Mouse (Mus musculus): ENCODE results near the gene Eml2.
"Not testable (repeated sequence)": the region's sequence is repeated elsewhere in the genome, so short reads cannot be mapped to it uniquely, and the experiment has no call there.

Eml2 gene

GRCm38 (mm10) chr7:19175708-19176515 lies at the start of gene Eml2:
TSS of gene Eml2 (plus strand) at chr7:19176421.
- DNase-seq (ENCODE audit: low spot score) = no peak

- DNase-seq (ENCODE audit: low spot score) = no peak
Measured at GRCm38 (mm10) chr7:19127744-19128143, 48.5 kb upstream of the Eml2 start.

- no peak for DNase-seq (ENCODE audit: low spot score)
Measured at GRCm38 (mm10) chr7:19129396-19129795, 46.8 kb upstream of the Eml2 start.

GRCm38 (mm10) chr7:19130657-19131056 lies 45.6 kb upstream of the Eml2 start:
- DNase-seq (ENCODE audit: low spot score) = no peak

- DNase-seq (ENCODE audit: low spot score) = peak; percentile 98
Measured at GRCm38 (mm10) chr7:19131324-19131848, 44.8 kb upstream of the Eml2 start.

- DNase-seq (ENCODE audit: low spot score) = no peak
Measured at GRCm38 (mm10) chr7:19136168-19136567, 40.1 kb upstream of the Eml2 start.

GRCm38 (mm10) chr7:19136673-19137334 lies 39.4 kb upstream of the Eml2 start:
- DNase-seq (ENCODE audit: low spot score) = no peak

GRCm38 (mm10) chr7:19137380-19137779 lies 38.8 kb upstream of the Eml2 start:
- peak; percentile 65 for DNase-seq (ENCODE audit: low spot score)

- DNase-seq (ENCODE audit: low spot score) = no peak
Measured at GRCm38 (mm10) chr7:19146793-19147192, 29.4 kb upstream of the Eml2 start.

- no peak for DNase-seq (ENCODE audit: low spot score)
Measured at GRCm38 (mm10) chr7:19147497-19148045, 28.6 kb upstream of the Eml2 start.

- DNase-seq (ENCODE audit: low spot score) = no peak
Measured at GRCm38 (mm10) chr7:19148180-19148874, 27.9 kb upstream of the Eml2 start.

GRCm38 (mm10) chr7:19148875-19149541 lies 27.2 kb upstream of the Eml2 start, which contains the start of gene Qpctl:
TSS of gene Qpctl (minus strand) at chr7:19149291.
- peak; percentile 99 for DNase-seq (ENCODE audit: low spot score)

GRCm38 (mm10) chr7:19149626-19150025 lies 26.6 kb upstream of the Eml2 start, which contains the start of gene Snrpd2:
TSS of gene Snrpd2 (plus strand) at chr7:19149722.
- peak; percentile 98 for DNase-seq (ENCODE audit: low spot score)

- not testable (repeated sequence) for DNase-seq (ENCODE audit: low spot score)
Measured at GRCm38 (mm10) chr7:19151121-19151520, 25.1 kb upstream of the Eml2 start.

- DNase-seq (ENCODE audit: low spot score) = no peak
Measured at GRCm38 (mm10) chr7:19154796-19155195, 21.4 kb upstream of the Eml2 start.

- DNase-seq (ENCODE audit: low spot score) = peak; percentile 45
Measured at GRCm38 (mm10) chr7:19155825-19156475, 20.3 kb upstream of the Eml2 start.

- DNase-seq (ENCODE audit: low spot score) = peak; percentile 94
Measured at GRCm38 (mm10) chr7:19157160-19157800, 18.9 kb upstream of the Eml2 start.

- no peak for DNase-seq (ENCODE audit: low spot score)
Measured at GRCm38 (mm10) chr7:19158601-19159000, 17.6 kb upstream of the Eml2 start.

GRCm38 (mm10) chr7:19159411-19159810 lies 16.8 kb upstream of the Eml2 start:
- no peak for DNase-seq (ENCODE audit: low spot score)

GRCm38 (mm10) chr7:19160115-19160514 lies 16.1 kb upstream of the Eml2 start:
- no peak for DNase-seq (ENCODE audit: low spot score)

Data from urinary bladder, postnatal 14 days (tissue).